Mouse (Mus musculus) cortical plate, adult 2 months (tissue): ENCODE measurements around the gene Dusp27.

Experiments used
- CTCF ChIP-seq: fragments of 200-500 bp; IDR thresholded peaks from 2 replicates; pipeline ENCODE4 v1.5.1; 2011; ENCODE audit warnings: mild to moderate bottlenecking, control low read depth, low read length; ENCODE audit not compliant: insufficient read depth; ENCODE audit errors: extremely low read depth
- POLR2A ChIP-seq: fragments of 200-500 bp; IDR thresholded peaks from 2 replicates; pipeline ENCODE4 v1.6.1; 2011; ENCODE audit warnings: mild to moderate bottlenecking, low read length, control low read depth; ENCODE audit not compliant: insufficient read depth; ENCODE audit errors: extremely low read depth

DNA sequence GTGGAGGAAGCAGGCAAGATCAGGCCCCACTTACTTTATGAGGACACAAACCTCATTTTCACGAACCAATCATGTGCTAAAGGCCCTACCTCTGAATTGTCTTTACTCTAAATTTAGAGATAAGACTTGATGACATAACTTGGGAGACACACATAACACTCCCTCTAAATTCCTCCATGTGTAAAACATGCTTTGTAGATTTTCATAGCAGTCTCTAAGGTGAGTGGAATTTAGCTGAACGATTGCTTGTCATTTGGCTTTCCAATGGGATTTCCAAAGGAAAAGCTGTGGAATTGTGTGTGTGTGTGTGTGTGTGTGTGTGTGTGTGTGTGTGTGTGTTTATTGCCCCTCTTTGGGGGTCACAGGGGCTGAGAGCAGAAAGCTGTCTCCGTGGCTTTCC is 38.4 kb downstream of the Dusp27 start:
- TF ChIP-seq CTCF (no peak), POLR2A (no peak)
